Mouse (Mus musculus): ENCODE measurements at regions not wholly inside any gene's neighbourhood (a gene's known extent, or its start where the extent isn't known, plus 50 kb on each side); places are given as distances from the start of the nearest gene placed in this dataset.

DNA sequence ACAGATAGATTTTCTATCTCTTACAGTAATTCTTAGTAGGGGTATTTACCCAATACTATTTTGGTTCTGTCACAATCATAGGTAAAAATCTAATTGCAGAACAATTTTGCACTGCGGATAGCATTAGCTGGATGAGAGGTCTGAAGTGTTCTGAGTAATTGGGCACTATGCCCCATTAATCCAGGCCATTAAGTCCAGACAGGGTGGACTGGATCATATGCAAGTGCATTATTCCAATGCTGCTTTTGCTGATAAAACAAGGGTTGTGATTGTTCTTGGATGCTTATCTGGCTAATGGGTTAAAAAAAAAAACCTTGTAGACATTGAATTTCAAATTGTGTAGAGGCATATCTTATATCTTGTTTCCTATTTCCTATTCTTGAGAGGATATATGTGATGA lies 1732.6 kb upstream of the Gm6569 start:
- DNase-seq: no peak

DNA sequence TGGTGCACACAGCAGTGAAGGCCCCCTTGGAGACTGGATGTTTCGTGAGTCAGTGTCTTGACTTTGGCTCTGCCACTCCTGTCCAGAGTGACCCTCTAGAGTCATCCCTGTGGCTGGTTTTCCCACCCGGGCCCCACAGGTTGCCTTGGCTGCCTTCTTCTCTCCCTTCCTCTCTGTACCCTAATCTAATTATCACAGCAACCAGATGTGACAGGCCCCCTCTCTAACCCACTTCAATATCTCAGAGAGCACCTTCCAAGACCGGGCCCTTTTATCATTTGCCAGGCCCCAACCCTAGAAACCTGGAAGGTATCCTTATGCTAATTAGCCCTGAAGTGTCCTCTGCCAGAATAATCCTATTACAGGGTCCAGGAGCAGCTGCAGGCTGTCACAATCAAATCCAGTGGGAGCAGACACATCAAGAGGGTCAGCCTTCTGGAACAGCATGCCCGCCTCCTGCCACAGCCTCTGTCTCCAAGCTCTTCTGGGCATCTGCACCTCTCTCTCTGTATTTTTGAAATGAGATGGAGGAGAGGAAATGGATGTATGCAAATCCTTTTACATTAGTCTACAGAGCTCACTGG lies 1728.4 kb upstream of the Gm6569 start:
- no peak for DNase-seq

DNA sequence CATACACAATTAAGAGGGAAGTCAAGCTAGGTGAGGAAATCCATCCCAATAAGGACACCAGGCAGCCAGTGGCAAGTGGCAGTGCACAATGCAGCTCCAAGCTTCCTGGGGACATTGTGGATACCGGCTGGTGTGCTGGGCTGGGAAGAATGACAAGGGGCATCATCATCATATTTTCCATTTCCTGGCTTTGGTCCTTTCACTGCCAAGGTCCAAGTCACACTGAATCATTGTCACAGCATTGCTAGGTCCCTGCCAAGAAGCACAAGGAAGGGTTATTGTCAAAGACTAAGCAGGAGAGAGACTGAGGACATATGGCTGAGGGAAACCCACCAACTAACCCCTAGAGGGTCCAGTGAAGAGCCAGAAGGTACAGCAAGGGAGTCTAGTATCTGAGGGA lies 1723.8 kb upstream of the Gm6569 start:
- DNase-seq: peak; percentile 76

DNA sequence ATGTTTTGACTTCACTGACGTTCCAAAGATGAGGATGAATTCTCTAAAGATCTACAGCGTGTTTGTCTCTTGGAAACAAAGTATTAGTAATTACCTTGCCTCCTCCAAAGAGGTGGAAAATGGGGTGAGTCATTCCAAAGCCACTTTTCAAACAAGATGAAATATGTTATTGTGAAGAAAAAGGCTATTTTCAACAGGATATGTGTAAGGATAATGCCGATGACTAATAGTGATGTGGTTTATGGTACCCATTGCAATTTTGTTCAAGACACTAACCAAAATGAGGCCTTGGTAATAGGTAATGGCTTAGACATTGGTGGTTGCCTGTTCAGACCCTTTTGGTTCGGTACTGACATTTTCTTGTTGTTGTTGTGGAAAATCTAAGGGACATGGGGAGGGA lies 1717.6 kb upstream of the Gm6569 start:
- DNase-seq: no peak

- DNase-seq: no peak
Observed at GRCm38 (mm10) chr15:72134226-72134625, 1700.1 kb upstream of the Gm6569 start.

GRCm38 (mm10) chr15:72135992-72136617 lies 1698.3 kb upstream of the Gm6569 start:
- DNase-seq: no peak

DNA sequence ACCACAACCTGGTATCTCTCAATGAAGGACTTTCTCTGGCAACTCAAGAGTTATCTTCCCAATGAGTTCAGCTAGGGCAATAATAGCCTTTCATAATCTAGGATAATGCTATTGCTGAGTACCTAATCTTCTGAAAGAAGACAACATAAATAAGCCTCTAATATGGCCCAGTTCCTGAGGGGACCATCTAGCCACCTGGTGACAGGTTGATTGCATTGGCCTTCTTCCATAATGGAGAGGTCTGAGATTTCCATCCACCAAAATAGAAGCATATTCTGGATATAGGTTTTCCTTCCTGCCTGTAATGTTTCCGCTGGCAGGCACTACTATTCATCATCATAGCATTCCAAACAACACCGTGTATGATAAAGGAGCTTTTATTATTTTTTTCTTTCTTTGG lies 1694.2 kb upstream of the Gm6569 start:
- DNase-seq: peak; percentile 72

- peak; percentile 96 for DNase-seq
Observed at GRCm38 (mm10) chr15:72150581-72150980, 1683.8 kb upstream of the Gm6569 start.

- DNase-seq: no peak
Observed at GRCm38 (mm10) chr15:72158505-72158904, 1675.9 kb upstream of the Gm6569 start.

- no peak for DNase-seq
Observed at GRCm38 (mm10) chr15:72200861-72201260, 1633.5 kb upstream of the Gm6569 start.

DNA sequence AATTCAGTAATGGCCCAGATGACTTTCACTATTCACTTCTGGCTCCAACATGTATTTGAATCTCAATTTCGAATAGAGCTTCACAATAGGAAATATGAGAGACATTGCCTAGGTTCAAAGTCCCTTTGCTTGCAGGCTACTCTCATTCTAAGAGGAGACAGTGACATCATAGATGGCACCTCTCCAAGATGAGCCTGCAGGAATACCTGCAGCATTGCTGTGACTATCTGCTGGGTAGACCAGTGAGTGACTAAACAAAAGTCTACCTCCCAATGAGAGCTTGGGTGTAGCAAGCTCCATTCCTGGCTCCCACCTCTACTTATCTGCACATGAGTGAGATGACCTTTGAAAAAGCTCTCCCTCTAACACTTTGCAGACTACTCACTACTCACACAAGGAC lies 1632.6 kb upstream of the Gm6569 start:
- DNase-seq: peak; percentile 61

GRCm38 (mm10) chr15:72205240-72205799 lies 1629.0 kb upstream of the Gm6569 start:
- DNase-seq: no peak

DNA sequence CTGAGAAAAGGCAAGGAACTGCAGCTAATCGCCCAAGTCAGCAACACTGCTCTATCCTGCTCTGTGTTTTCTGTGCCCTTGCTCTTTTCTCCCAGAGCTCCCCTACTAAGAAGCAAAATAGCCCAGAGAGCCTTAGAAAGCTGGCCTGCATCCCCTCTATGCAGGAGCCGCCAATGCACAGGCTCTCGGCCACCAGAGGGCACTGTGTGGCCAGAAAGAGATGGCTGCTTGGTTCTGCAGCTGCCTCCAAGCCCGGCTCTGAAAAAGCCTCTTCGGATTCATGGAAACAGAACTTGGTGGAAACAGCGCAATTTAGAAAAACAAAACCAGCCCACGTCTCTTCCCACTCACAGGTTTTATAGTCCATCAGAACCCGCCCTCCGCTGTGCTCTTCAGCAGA lies 1628.4 kb upstream of the Gm6569 start:
- peak; percentile 93 for DNase-seq

- DNase-seq: no peak
Observed at GRCm38 (mm10) chr15:72207589-72207988, 1626.8 kb upstream of the Gm6569 start.

DNA sequence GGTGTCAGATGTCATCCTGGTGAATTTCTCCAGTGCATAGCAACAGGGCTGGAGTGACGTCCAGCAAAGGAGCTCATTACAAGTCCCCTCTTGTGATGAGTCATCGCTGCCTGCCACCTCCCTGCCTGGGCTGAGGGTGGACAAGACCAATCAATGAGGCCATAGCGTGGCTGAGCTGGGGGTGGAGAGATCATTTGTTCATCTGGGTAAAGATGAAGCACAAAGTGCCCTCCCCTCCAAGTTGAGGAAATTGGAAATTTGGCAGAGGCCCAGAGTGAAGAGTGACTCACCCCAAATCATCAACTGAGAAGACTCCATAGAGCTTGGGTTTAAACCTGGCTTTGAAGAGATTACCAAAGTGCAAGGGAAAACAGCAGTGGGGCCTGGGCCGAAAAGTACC lies 1626.3 kb upstream of the Gm6569 start:
- no peak for DNase-seq

- no peak for DNase-seq
Observed at GRCm38 (mm10) chr15:72208973-72209372, 1625.4 kb upstream of the Gm6569 start.

DNA sequence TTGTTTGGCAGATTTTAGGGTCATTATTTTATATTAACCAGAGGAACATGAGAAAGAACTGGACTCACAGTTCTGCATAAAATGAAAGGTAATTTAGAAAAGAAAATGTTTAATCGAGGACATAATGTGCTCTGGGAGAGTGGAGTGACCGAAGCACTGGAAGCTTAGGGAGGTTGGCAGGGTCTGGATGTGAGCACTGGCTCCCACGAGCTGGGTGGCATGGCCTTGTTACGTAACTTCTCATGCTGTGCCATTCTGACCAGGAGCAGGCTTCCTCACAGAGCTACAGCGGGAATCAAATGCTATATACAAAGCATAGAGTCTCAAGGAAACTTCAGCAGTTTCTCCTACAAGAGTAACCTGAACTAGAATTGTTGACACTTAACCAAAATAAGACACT lies 1616.6 kb upstream of the Gm6569 start:
- DNase-seq: no peak

DNA sequence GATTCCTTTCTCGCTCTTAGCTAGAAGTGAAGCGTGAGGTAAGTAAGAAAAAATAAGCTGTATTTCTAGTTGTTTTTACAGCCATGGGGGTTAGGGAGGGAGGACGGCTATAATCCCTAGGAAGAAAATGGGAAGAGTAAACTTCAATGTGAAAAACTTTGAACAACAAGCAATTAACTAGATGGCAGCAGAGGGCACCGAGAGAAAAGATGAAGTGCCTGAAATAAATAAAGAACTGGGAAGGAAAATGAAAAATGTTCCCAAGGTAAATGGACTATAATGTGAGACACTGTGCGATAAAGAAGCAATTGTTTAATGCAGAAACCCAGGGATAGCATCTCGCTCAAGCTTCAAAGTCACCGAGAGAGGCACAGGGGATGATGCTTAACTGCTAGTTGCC lies 1614.4 kb upstream of the Gm6569 start:
- no peak for DNase-seq

GRCm38 (mm10) chr15:72220786-72221185 lies 1613.6 kb upstream of the Gm6569 start:
- DNase-seq: no peak

DNA sequence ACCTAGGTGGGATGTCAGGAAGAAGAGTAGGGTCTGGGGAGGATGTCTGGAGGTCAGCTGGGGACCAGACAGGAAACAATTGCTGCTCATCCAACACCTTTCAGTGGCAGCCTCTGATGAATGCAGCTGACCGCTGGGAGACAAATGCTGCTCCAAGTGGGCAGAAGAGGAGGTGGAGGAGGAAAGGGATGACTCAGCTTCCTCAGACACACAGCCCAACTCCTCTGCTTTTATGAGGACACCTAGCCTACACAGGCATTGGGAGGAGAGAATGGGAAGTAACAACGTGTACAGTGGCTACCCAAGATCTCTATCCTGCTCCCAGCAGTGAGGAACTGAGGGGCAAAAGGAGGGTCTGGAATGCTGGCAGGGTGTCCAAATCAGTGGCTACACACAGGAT lies 1602.0 kb upstream of the Gm6569 start:
- no peak for DNase-seq

- no peak for DNase-seq
Observed at GRCm38 (mm10) chr15:72264619-72265018, 1569.7 kb upstream of the Gm6569 start.

- no peak for DNase-seq
Observed at GRCm38 (mm10) chr15:72283846-72284245, 1550.5 kb upstream of the Gm6569 start.

DNA sequence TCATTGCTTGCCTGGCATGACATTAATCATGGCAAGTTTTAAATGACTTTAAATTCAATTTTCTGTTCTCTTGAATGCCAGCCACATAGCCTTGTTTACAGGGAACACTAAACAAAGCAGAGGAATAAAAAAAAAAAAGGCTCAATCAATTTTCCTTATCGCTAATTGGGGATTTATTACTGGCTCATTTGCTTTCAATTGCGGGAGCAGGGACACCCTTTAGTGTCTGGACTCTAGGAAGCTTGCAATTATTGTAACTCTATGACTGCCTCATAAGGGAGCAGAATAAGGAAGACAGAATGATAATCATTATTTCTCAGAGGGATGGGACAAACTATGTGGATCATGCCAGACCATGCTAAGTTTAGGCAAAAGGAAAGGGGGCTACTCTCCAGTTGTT lies 1537.7 kb upstream of the Gm6569 start:
- DNase-seq: no peak

- DNase-seq: no peak
Observed at GRCm38 (mm10) chr15:72312417-72312816, 1521.9 kb upstream of the Gm6569 start.

- no peak for DNase-seq
Observed at GRCm38 (mm10) chr15:72321528-72321927, 1512.8 kb upstream of the Gm6569 start.
